Mouse (Mus musculus) spleen, adult 18-20 months (tissue): ENCODE measurements around the gene Qrich1.

Source experiments
- DNase-seq, 2 experiments: peaks; one replicate each; pipeline ENCODE4 v3.0.0; 2022; ENCODE audit warnings: mixed read lengths in 2 of 2

The Qrich1 gene

DNA sequence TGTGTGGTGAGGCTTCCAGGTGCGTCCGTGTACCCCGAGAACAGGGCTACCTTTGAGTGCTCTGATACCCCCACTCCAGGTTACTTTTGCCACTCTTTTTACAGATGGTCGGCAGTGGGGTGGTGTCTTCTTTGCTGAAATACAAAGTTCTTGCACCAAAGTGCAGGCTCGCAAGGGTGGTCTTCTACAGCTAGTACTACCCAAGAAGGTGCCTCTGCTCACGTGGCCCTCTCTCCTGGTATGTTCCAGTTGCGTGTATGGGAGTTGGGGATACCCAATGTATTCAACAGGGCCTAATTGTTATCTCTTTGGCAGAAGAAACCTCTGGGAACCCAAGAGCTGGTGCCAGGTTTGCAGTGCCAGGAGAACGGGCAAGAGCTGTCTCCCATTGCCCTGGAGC lies 23.4 kb upstream of the Qrich1 start:
- no peak for DNase-seq

DNA sequence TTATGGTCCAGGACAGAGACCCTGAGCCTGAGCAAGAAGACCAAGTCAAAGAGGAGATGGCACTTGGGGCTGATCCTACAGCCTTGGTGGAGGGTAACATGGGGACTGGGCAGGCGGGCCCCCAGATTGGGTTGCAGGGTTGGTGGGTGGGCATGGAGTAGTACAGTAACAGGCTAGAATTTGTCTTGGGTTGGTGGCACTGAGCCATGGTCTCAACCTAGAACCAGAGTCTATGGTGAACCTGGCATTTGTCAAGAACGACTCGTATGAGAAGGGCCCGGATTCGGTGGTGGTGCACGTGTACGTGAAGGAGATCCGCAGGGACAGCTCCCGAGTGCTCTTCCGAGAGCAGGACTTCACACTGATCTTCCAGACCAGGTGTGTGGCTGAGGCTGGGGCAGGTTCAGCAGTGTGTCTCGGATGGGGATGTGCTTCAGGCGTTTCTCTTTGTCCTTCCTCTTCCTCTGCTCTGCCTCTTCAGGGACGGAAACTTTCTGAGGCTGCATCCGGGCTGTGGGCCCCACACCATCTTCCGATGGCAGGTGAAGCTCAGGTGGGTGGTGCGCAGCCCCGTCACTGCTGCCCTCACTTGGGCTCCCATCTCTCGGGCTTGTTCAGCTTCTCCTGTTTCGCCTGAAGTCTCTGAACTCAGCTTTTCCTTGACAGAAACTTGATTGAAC lies 22.3 kb upstream of the Qrich1 start:
- no peak for DNase-seq

DNA sequence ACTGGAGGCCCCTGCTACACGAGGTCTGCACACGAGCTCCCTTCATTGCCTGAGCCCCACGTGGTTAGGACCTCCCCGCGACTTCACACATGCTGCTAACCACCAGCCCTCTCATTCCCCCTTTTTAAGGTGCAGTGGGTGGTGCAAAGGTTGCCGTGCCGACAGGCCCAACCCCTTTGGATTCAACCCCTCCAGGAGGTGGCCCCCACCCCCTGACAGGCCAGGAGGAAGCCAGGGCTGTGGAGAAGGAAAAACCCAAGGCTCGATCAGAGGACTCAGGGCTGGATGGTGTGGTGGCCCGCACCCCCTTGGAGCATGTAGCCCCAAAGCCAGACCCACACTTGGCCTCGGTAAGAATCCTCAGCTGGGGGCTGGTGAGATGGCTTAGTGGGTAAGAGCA lies 21.7 kb upstream of the Qrich1 start:
- DNase-seq = no peak

- DNase-seq = no peak
These were observed 17.4 kb upstream of the Qrich1 start for GRCm38 (mm10) chr9:108499231-108499630.

- no peak for DNase-seq
These were observed 16.7 kb upstream of the Qrich1 start for GRCm38 (mm10) chr9:108499943-108500342.

GRCm38 (mm10) chr9:108506901-108507300 lies 9.7 kb upstream of the Qrich1 start:
- DNase-seq = no peak

DNA sequence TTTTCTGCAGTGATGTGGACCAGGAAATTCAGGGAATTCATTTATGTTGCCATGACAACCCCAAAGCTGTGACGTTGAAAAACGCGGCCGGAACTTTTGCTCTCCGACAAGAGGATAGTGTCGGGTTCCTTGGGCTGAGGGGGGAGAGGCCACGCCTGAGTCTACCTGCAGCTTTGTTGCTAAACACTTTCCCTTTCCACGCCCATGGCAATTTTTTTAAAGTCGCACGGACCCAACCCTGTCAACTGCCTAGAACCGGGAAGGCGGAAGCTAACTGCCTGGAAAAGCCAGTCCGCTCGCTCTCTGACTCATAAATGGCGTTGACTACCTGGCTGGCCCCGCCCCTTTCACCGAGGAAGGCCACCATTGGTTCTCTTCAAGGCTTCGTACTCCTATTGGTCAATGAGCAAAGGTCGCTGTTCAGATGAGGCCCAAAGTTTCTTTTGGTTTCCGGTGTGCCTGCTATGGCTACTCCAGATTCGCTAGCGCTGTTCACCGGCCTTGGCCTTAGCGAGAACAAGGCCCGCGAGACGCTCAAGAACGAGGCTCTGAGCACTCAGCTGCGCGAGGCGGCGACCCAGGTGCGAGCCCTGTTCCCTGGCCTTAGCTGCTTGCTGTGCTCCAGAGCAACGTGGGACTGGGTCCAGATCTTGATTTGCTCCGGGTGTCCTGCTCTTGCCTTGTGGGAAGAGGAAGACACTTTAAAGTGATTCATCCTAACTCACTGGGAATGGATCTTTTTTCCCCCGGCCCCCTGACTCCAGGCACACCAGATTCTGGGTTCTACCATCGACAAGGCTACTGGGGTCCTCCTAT lies 8.8 kb upstream of the Qrich1 start, which contains the start of gene Qars:
TSS of gene Qars (plus strand) at position 88 of the 816 bp plus-strand sequence.
- DNase-seq = peak; percentile 87 to 90

DNA sequence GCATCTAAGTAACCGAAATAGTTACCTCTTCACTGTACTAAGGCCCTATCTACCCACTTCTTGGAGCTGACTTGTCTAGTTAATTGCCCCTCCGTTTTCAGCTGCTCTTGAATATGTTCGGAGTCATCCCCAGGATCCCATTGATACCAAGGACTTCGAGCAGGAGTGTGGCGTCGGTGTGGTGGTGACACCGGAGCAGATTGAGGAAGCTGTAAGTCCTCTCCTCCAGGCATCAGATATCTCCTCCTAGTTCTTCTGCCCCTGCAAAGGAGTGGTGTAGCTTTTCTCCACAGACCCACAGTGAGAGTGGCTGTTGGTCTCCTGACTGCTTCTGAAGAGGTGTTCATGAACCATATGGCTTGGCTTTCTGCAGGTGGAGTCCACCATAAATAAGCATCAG lies 7.8 kb upstream of the Qrich1 start:
- no peak for DNase-seq

DNA sequence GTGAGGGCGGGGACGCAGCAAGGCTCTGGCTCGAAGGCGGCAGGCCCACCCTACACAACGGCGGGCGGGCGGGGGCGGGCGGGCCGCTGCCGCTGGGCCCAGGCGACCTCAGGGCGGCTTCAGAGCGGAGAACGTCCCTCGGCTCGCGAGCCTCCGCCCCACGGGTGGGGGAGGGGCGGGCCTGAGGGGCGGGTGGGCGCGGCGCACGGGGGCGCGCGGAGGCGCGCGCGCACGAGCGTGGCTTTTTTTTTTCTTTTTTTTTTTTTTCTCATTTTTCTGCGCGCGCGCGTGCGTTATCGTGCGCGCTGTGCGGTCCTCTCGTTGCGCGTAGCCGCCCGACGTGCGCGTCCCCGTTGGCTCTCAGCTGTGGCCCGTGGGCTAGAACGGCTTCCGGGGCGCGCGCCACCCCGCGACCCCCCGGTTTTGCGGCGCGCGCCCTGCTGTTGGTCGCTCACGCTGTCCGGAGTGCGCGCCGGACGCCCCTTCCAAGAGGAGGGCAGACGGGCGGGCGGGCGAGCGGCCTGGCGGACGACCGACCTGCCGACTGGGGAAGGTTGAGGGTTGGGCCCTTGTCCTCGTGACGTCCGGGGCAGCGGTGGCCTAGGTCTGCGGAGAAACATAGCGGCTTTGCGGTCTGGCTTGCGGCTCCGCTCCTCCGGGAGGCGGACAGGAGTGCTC lies 786 bp downstream of the Qrich1 start:
- peak; percentile 75 to 83 for DNase-seq

GRCm38 (mm10) chr9:108517931-108518332 lies 1.3 kb downstream of the Qrich1 start:
- no peak for DNase-seq

DNA sequence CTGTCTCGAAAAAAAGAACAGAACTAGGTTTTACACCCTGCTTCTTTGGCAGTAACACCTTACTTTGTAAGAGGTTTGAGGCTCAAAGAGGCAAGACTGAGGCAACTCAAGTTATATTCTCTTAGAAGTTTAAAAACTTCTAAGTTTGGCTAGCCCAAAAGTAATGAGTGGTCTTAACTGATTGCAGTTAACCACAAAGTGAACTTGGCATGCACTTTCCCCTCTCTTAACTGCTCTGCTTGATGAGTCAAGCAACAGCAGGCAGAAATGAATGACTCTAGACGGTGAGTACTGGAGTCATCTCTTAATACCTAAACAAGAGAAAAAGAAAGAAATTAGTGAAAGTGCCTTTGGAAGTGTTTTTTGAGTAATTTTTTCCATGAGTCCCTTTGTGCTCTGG lies 5.0 kb downstream of the Qrich1 start:
- DNase-seq = no peak

DNA sequence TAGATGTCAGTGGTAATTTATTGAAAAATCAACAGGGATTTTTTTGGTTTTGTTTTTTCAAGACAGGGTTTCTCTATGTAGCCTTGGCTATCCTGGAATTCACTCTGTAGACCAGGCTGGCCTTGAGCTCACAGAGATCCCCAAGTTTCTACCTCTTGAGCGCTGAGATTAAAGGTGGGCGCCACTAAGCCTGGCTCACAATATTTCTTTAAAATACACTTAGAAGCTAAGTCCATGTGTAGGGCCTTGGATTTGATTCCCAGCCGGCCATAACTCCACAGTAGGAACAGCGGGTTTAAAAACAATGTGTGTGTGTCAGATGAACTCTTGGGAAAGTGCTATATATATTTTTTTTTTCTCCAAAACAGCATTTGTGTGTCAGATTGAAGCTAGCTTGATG lies 6.7 kb downstream of the Qrich1 start:
- no peak for DNase-seq

DNA sequence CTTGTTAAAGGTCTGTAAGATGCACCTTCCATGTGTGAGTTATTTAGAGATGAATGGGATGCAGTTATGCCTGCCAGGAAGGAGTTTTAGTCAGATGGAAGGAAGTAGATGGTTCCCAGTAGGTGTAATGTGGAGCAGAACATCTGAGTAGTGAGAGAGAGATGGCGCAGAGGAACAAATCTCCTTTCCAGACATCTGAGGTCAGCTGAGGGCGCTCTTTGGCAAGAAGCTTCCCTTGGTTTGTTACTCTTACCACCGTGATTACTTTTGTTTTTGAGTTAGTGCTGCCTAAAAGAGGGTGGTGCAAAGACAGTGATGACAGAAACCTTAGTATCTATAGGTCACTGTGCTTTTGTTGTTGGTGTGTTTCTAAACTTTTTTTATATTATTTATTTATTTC lies 8.8 kb downstream of the Qrich1 start:
- no peak for DNase-seq

DNA sequence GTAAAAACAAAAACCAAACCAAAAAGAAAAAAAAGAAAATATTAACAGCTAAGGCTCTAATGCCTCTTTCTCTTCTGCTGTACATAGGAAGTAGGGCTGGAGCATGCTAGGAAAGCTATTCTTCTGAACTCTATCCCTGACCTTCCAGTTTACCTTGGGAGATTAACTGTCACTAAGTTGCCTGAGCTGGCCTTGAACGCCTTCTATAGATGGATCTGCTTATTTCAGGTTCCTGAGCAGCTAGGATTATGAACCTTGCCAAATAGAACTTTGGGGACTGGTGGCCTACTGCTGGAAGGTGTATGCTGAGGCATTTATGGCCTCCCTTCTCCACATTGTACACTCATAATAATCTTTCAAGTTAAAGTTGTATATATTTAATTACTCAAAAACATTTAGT lies 14.3 kb downstream of the Qrich1 start:
- DNase-seq = no peak

- DNase-seq = no peak
These were observed 14.9 kb downstream of the Qrich1 start for GRCm38 (mm10) chr9:108531496-108531895.

DNA sequence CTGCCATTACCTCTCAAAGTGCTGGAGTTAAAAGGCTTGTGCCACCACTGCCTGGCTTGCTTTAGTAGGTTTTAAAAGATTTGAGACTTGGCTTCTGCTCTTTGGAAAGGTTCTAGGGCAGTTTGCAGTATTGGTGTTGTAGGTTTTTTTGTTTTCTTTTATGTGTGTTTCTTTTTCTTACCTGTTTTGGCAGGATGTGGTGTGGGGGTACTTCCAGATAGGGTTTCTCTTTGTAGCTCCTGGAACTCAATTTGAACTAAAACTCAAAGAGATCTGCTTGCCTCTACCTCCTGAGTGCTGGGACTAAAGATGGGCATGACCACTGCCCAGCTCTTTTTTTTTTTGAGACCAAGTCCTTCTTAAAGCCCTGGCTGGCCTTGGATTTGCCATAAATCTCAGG lies 24.2 kb downstream of the Qrich1 start:
- DNase-seq = no peak

DNA sequence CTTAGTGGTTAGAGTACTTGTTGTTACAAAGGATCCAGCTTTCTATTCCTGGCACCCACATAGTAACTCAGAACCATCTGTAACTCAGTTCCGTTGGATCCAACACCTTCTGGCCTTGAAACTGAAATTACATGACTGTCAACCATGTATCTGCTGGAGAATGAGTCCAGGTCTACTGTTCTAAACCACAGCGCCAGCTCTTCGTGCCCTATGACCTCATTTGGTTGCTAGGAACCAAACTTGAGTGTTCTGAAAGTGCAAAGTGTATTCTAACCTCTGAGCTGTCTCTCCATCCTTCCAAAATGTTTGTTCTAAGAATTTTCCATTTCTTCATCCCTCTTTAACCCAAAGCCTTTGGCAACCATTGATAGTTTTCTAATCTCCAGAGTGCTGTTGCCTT lies 29.4 kb downstream of the Qrich1 start:
- DNase-seq = no peak

DNA sequence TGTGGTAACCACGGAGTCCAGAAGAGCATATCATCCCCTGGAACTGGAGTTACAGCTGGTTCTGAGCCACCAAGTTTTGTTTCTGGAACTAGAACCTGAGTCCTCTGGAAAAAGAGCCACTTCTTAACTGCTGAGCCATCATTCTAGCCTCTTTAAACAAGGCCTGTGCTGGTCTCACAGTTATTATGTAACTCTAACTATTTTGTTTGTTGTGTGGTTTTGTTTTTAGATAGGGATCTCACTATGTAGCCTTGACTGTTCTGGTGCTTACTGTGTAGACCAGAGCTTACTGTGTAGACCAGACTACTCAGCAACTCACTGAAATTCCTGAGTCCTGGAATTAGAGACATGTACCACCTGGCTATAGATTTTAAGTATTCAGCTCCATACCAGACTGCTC lies 30.3 kb downstream of the Qrich1 start:
- no peak for DNase-seq

GRCm38 (mm10) chr9:108559169-108559568 lies 42.6 kb downstream of the Qrich1 start:
- DNase-seq = no peak

DNA sequence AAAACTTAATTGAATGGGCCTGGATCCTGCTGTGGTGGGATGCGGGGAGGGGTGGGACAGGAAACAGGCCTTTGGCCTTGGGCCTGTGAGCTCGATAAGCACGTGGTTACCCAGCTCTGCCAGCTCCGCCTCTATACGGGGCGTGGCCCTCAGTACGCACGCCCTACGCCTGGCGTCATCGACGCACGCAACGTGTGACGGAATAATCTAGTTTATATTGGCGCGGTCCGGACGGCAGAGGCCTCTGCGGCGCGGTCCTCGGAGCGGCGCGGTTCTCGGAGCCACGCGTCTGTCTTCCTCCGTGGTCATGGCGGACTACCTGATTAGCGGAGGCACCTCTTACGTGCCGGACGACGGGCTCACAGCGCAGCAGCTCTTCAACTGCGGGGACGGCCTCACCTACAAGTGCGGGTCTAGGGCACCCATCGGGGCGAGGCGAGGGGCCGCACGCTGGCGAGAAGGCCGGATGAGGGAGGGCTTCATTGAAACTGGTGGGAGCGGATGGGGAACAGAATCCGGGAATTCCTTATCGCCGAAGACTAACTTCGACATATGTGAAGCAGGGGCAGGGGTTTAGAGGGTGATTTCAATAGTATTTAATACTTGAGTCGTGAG lies 43.7 kb downstream of the Qrich1 start, which contains the start of gene Impdh2:
TSS of gene Impdh2 (plus strand) at position 60 of the 615 bp plus-strand sequence.
- DNase-seq = peak; percentile 91 to 95

DNA sequence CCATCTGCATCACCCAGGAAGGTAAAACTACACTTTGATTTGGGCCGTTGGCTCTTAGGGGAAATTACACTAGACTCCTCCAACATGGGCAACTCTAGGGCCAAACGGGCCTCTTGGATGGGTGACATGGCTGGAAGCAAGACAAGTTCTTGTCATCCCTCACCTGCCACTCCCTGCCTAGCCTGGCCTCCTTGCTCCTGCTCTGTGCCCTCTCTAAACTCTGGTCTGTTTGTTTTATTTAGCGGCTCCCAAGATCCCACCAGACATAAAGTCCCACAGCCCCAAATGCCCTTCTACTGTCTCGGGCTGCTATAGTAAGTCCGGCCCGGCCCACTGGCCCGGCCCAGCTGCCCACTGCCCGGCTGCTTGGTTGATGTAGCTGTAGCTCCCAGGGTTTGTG lies 47.1 kb downstream of the Qrich1 start:
- DNase-seq = no peak

- no peak for DNase-seq
These were observed 47.5 kb downstream of the Qrich1 start for GRCm38 (mm10) chr9:108564131-108564530.
